Mouse (Mus musculus): ENCODE measurements at regions not wholly inside any gene's neighbourhood (a gene's known extent, or its start where the extent isn't known, plus 50 kb on each side); places are given as distances from the start of the nearest gene placed in this dataset.

GRCm38 (mm10) chr2:137419678-137420077 lies 303.2 kb upstream of the Jag1 start:
- no peak for DNase-seq (ENCODE audit: low spot score)

GRCm38 (mm10) chr2:137417691-137418090 lies 301.2 kb upstream of the Jag1 start:
- DNase-seq (ENCODE audit: low spot score) = no peak

- no peak for DNase-seq (ENCODE audit: low spot score)
Observed at GRCm38 (mm10) chr2:137413432-137413831, 297.0 kb upstream of the Jag1 start.

GRCm38 (mm10) chr2:137409611-137410010 lies 293.2 kb upstream of the Jag1 start:
- DNase-seq (ENCODE audit: low spot score) = no peak

- no peak for DNase-seq (ENCODE audit: low spot score)
Observed at GRCm38 (mm10) chr2:137408294-137408693, 291.9 kb upstream of the Jag1 start.

GRCm38 (mm10) chr2:137393486-137393885 lies 277.0 kb upstream of the Jag1 start:
- no peak for DNase-seq (ENCODE audit: low spot score)

GRCm38 (mm10) chr2:137379816-137380215 lies 263.4 kb upstream of the Jag1 start:
- no peak for DNase-seq (ENCODE audit: low spot score)

GRCm38 (mm10) chr2:137375346-137375745 lies 258.9 kb upstream of the Jag1 start:
- DNase-seq (ENCODE audit: low spot score) = no peak

GRCm38 (mm10) chr2:137371062-137371461 lies 254.6 kb upstream of the Jag1 start:
- no peak for DNase-seq (ENCODE audit: low spot score)

GRCm38 (mm10) chr2:137363006-137363405 lies 246.6 kb upstream of the Jag1 start:
- no peak for DNase-seq (ENCODE audit: low spot score)

- DNase-seq (ENCODE audit: low spot score) = no peak
Observed at GRCm38 (mm10) chr2:137357181-137357738, 240.8 kb upstream of the Jag1 start.

- no peak for DNase-seq (ENCODE audit: low spot score)
Observed at GRCm38 (mm10) chr2:137343736-137344135, 227.3 kb upstream of the Jag1 start.

GRCm38 (mm10) chr2:137329995-137330394 lies 213.6 kb upstream of the Jag1 start:
- no peak for DNase-seq (ENCODE audit: low spot score)

- no peak for DNase-seq (ENCODE audit: low spot score)
Observed at GRCm38 (mm10) chr2:137323445-137323844, 207.0 kb upstream of the Jag1 start.

- no peak for DNase-seq (ENCODE audit: low spot score)
Observed at GRCm38 (mm10) chr2:137310511-137310910, 194.1 kb upstream of the Jag1 start.

GRCm38 (mm10) chr2:137308116-137308515 lies 191.7 kb upstream of the Jag1 start:
- no peak for DNase-seq (ENCODE audit: low spot score)

GRCm38 (mm10) chr2:137301474-137302267 lies 185.2 kb upstream of the Jag1 start:
- DNase-seq (ENCODE audit: low spot score) = no peak

- DNase-seq (ENCODE audit: low spot score) = no peak
Observed at GRCm38 (mm10) chr2:137289231-137289630, 172.8 kb upstream of the Jag1 start.

GRCm38 (mm10) chr2:137271575-137272180 lies 155.2 kb upstream of the Jag1 start:
- no peak for DNase-seq (ENCODE audit: low spot score)

- DNase-seq (ENCODE audit: low spot score) = no peak
Observed at GRCm38 (mm10) chr2:137262911-137263310, 146.5 kb upstream of the Jag1 start.

- DNase-seq (ENCODE audit: low spot score) = no peak
Observed at GRCm38 (mm10) chr2:137257847-137258515, 141.5 kb upstream of the Jag1 start.

- DNase-seq (ENCODE audit: low spot score) = no peak
Observed at GRCm38 (mm10) chr2:137247931-137248330, 131.5 kb upstream of the Jag1 start.

- DNase-seq (ENCODE audit: low spot score) = no peak
Observed at GRCm38 (mm10) chr2:137244370-137244769, 127.9 kb upstream of the Jag1 start.
